Mouse (Mus musculus) embryonic facial prominence, embryonic 14.5 days (tissue): ENCODE measurements around the gene Cdc42ep1. TPM values are rescaled to one million over a fixed set of nuclear protein-coding genes. Genes with fewer than 3 reads are reported as not detected.
A peak's percentile ranks its signal among the peaks of the same experiment; 100 is the strongest.

Source experiments
- ATAC-seq: fragments of 200-750 bp; cut with Nextera tagmentation; 2 replicates; pipeline ENCODE4 v1.8.0; 2017; ENCODE audit warnings: low read depth, moderate number of reproducible peaks, moderate TSS enrichment
- DNase-seq: peaks from one replicate; pipeline ENCODE4 v3.0.0-alpha.2; 2015; ENCODE audit warnings: low spot score
- H3K27ac ChIP-seq: fragments of 300-500 bp; sonication (generic); replicated peaks from 2 replicates; pipeline ENCODE4 v1.5.1; 2014; ENCODE audit warnings: low read depth, mild to moderate bottlenecking, low read length, moderate library complexity
- H3K27me3 ChIP-seq: fragments of 300-500 bp; sonication (generic); replicated peaks from 2 replicates; pipeline ENCODE4 v1.6.1; 2014; ENCODE audit warnings: low read length; ENCODE audit not compliant: control insufficient read depth, insufficient read depth
- H3K36me3 ChIP-seq: fragments of 300-500 bp; sonication (generic); 2 replicates; pipeline ENCODE4 v1.6.1; 2014; ENCODE audit warnings: low read length, mixed read lengths; ENCODE audit not compliant: control insufficient read depth, insufficient read depth
- H3K4me1 ChIP-seq: fragments of 300-500 bp; sonication (generic); 2 replicates; pipeline ENCODE4 v1.6.1; 2014; ENCODE audit warnings: antibody characterized with exemption, low read length; ENCODE audit not compliant: control insufficient read depth, insufficient read depth
- H3K4me2 ChIP-seq: fragments of 300-500 bp; sonication (generic); 2 replicates; pipeline ENCODE4 v1.6.1; 2014; ENCODE audit warnings: low read depth, mild to moderate bottlenecking, low read length, moderate library complexity, mixed read lengths
- H3K4me3 ChIP-seq: fragments of 300-500 bp; sonication (generic); 2 replicates; pipeline ENCODE4 v1.5.1; 2014; ENCODE audit warnings: low read depth, mild to moderate bottlenecking, low read length
- H3K9ac ChIP-seq: fragments of 300-500 bp; sonication (generic); 2 replicates; pipeline ENCODE4 v1.6.1; 2014; ENCODE audit warnings: low read depth, mild to moderate bottlenecking, low read length, moderate library complexity, mixed read lengths
- H3K9me3 ChIP-seq: fragments of 300-500 bp; sonication (generic); 2 replicates; pipeline ENCODE4 v1.6.1; 2016; ENCODE audit warnings: low read length; ENCODE audit not compliant: control insufficient read depth
- WGBS: fragments of 180-500 bp; shearing (Covaris S2); extraction: QIAGEN DNeasy Blood & Tissue Kit; methylation state at CpG from one replicate; pipeline ENCODE4 v1.1.7; 2014; 5-methylcytosine and 5-hydroxymethylcytosine counted together
- polyA plus RNA-seq: library from polyadenylated mRNA; unstranded; fragments of >200 nt; fragmentation: Nextera tagmentation; extraction: Ambion mirVana; gene quantifications from 2 replicates; pipeline ENCODE4 v1.2.1, GENCODE M21; 2014

The Cdc42ep1 gene
- polyA plus RNA-seq, 1 experiment from 2014 or later, result 36.1 TPM

GRCm38 (mm10) chr15:78832701-78833123, 9.7 kb upstream of the Cdc42ep1 start:
- peaks cover 31% of the 10 kb centered on the region for H3K4me1 ChIP-seq
- H3K27me3 ChIP-seq, result no peaks in the 10 kb centered on the region
- H3K9me3 ChIP-seq, result no peaks in the 10 kb centered on the region
- peak; percentile 72 for ATAC-seq
- DNase-seq, result peak; percentile 83
- H3K27ac ChIP-seq, result peak overlapping the region; percentile 57
- H3K4me3 ChIP-seq, result no peak overlapping the region
- H3K9ac ChIP-seq, result peak overlapping the region; percentile 53
- no peak overlapping the region for H3K4me2 ChIP-seq
- no peaks in the 10 kb centered on the region for H3K36me3 ChIP-seq
- WGBS, result 16% methylated on average over 10 of the region's 14 CpGs

- Histone ChIP-seq H3K9me3 (no peaks in the 10 kb centered on the region), H3K4me2 (no peak overlapping the region), H3K36me3 (no peaks in the 10 kb centered on the region), H3K4me1 (peaks cover 31% of the 10 kb centered on the region), H3K4me3 (no peak overlapping the region), H3K27me3 (no peaks in the 10 kb centered on the region), H3K27ac (peak overlapping the region; percentile 57; the same call in 1 of the 2 replicates), H3K9ac (no peak overlapping the region)
- no peak for ATAC-seq
- DNase-seq, result no peak
- WGBS, result 84% methylated on average over 3 of the region's 3 CpGs
These were observed 8.8 kb upstream of the Cdc42ep1 start for GRCm38 (mm10) chr15:78833582-78833981.

- H3K4me2 ChIP-seq, result no peak overlapping the region
- H3K4me1 ChIP-seq, result peaks cover 39% of the 10 kb centered on the region
- H3K27me3 ChIP-seq, result no peaks in the 10 kb centered on the region
- WGBS, result 27% methylated on average over 9 of the region's 10 CpGs
- no peaks in the 10 kb centered on the region for H3K36me3 ChIP-seq
- H3K9ac ChIP-seq, result no peak overlapping the region
- no peak overlapping the region for H3K4me3 ChIP-seq
- DNase-seq (no peak), ATAC-seq (no peak)
- peak overlapping the region; percentile 76 for H3K27ac ChIP-seq
- H3K9me3 ChIP-seq, result no peaks in the 10 kb centered on the region
These were observed 8.0 kb upstream of the Cdc42ep1 start for GRCm38 (mm10) chr15:78834233-78835005.

GRCm38 (mm10) chr15:78835200-78836085, 7.0 kb upstream of the Cdc42ep1 start:
- H3K9me3 ChIP-seq, result no peaks in the 10 kb centered on the region
- peak overlapping the region; percentile 76 for H3K27ac ChIP-seq
- no peak for ATAC-seq
- WGBS, result 19% methylated on average over 11 of the region's 12 CpGs
- peak; percentile 58 for DNase-seq
- peak overlapping the region; percentile 45; the same call in 1 of the 2 replicates for H3K9ac ChIP-seq
- no peak overlapping the region for H3K4me3 ChIP-seq
- H3K27me3 ChIP-seq, result no peaks in the 10 kb centered on the region
- H3K4me1 ChIP-seq, result peaks cover 49% of the 10 kb centered on the region
- no peak overlapping the region for H3K4me2 ChIP-seq
- H3K36me3 ChIP-seq, result no peaks in the 10 kb centered on the region

- no peaks in the 10 kb centered on the region for H3K36me3 ChIP-seq
- WGBS, result 33% methylated on average over 8 of the region's 8 CpGs
- no peak overlapping the region for H3K9ac ChIP-seq
- H3K4me1 ChIP-seq, result peaks cover 56% of the 10 kb centered on the region
- peak overlapping the region; percentile 76 for H3K27ac ChIP-seq
- no peak for ATAC-seq
- no peak overlapping the region for H3K4me3 ChIP-seq
- no peak overlapping the region for H3K4me2 ChIP-seq
- DNase-seq, result peak; percentile 70
- H3K9me3 ChIP-seq, result no peaks in the 10 kb centered on the region
- H3K27me3 ChIP-seq, result no peaks in the 10 kb centered on the region
These were observed 6.3 kb upstream of the Cdc42ep1 start for GRCm38 (mm10) chr15:78836086-78836621.

GRCm38 (mm10) chr15:78839744-78840143, 2.7 kb upstream of the Cdc42ep1 start:
- no peaks in the 10 kb centered on the region for H3K9me3 ChIP-seq
- H3K27ac ChIP-seq, result peak overlapping the region; percentile 83
- 3% methylated on average over 2 of the region's 2 CpGs for WGBS
- peak overlapping the region; percentile 20; the same call in 1 of the 2 replicates for H3K4me2 ChIP-seq
- H3K4me1 ChIP-seq, result peaks cover 55% of the 10 kb centered on the region
- peak; percentile 92 for DNase-seq
- H3K36me3 ChIP-seq, result no peaks in the 10 kb centered on the region
- H3K27me3 ChIP-seq, result no peaks in the 10 kb centered on the region; the same call in none of the 2 replicates
- H3K9ac ChIP-seq, result no peak overlapping the region
- ATAC-seq, result peak; percentile 61
- no peak overlapping the region for H3K4me3 ChIP-seq

GRCm38 (mm10) chr15:78840241-78840640, 2.2 kb upstream of the Cdc42ep1 start:
- no peak for DNase-seq

GRCm38 (mm10) chr15:78840751-78841150, 1.7 kb upstream of the Cdc42ep1 start:
- H3K27ac ChIP-seq, result no peak overlapping the region; the same call in 1 of the 2 replicates
- H3K4me1 ChIP-seq, result peaks cover 53% of the 10 kb centered on the region
- H3K9me3 ChIP-seq, result no peaks in the 10 kb centered on the region
- no peak overlapping the region for H3K4me2 ChIP-seq
- WGBS, result 33% methylated on average over 11 of the region's 11 CpGs
- H3K27me3 ChIP-seq, result no peaks in the 10 kb centered on the region; the same call in none of the 2 replicates
- no peak overlapping the region for H3K9ac ChIP-seq
- no peaks in the 10 kb centered on the region for H3K36me3 ChIP-seq
- no peak for DNase-seq
- ATAC-seq, result no peak
- no peak overlapping the region for H3K4me3 ChIP-seq

More at GRCm38 (mm10) chr15:78840241-78840640, 2.2 kb upstream of the Cdc42ep1 start:
- Histone ChIP-seq H3K9ac (no peak overlapping the region), H3K36me3 (no peaks in the 10 kb centered on the region), H3K27ac (peak overlapping the region; percentile 83), H3K4me3 (no peak overlapping the region), H3K9me3 (no peaks in the 10 kb centered on the region), H3K27me3 (no peaks in the 10 kb centered on the region; the same call in none of the 2 replicates), H3K4me2 (0 out of 2 replicates have a peak overlapping the region, but pooled peaks have one; percentile 20), H3K4me1 (peaks cover 55% of the 10 kb centered on the region)
- no peak for ATAC-seq
- 28% methylated on average over 3 of the region's 3 CpGs for WGBS
